Mouse (Mus musculus): Measurements from ENCODE around the gene Ackr2.

- TF ChIP-seq CTCF (IDR thresholded peaks at IDR 0.05) (no peak), POLR2A (IDR thresholded peaks at IDR 0.05; ENCODE audit: insufficient read depth, low read depth, low read length) (no peak), EP300 (IDR thresholded peaks at IDR 0.05; ENCODE audit: insufficient read depth, low read depth, low read length) (no peak)
These were observed 24.6 kb upstream of the Ackr2 start for GRCm38 (mm10) chr9:121873578-121873977.

All from heart, adult 2 months (tissue).